Mouse (Mus musculus) small intestine, adult 2 months (tissue): ENCODE results near the gene Clec16a.

Source experiments
- CTCF ChIP-seq: fragments of 200-500 bp; IDR thresholded peaks from 2 replicates; pipeline ENCODE4 v1.5.1; 2012; ENCODE audit warnings: low read depth, mild to moderate bottlenecking, control low read depth, inconsistent platforms, low read length, moderate library complexity, mixed read lengths; ENCODE audit not compliant: insufficient replicate concordance, insufficient read length; ENCODE audit errors: extremely low read depth
- POLR2A ChIP-seq: fragments of 200-500 bp; IDR thresholded peaks from 2 replicates; pipeline ENCODE4 v1.6.1; 2012; ENCODE audit warnings: low read depth, mild to moderate bottlenecking, control low read depth, inconsistent platforms, low read length, moderate library complexity

DNA sequence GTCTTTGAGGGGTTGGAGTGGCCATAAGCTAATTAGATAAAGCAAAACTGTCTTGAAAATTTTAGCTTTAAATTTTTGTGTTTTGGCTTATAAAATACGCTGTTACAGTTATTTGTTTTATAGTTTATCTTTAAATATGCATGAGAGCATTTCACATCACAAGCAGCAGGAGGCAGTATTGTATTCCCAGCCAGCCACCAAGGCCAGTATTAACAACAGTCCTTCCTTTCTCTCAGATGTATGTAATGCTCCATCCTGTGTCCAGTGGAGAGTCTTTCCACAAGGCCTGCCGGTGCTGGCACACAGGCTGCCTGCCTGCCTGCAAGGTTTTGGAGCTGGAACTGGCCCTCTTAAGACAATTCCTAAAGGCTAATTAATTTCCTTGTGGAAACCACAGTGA lies 26.7 kb downstream of the Clec16a start:
- TF ChIP-seq CTCF (peak; percentile 32; the same call in 1 of the 2 replicates), POLR2A (no peak)
